24 mouse cellular contexts compared by ENCODE assay signal in genomic region chr5:48606916-48607315, GRCm38 (mm10).
A peak's percentile ranks its signal among the peaks of the same experiment; 100 is the strongest.
DNase-seq lines count a peak whose midpoint lies in the region; ATAC-seq and TF ChIP-seq lines count a peak whose summit lies in the region.
"Had no signal": no experiment of that assay in that cellular context is flagged by ENCODE, and none has a peak within 500 bp of the region (broad histone marks: within the 10 kb centered on the region; RNA-seq: fewer than 3 reads in every experiment).

No protein-coding gene starts in this region.

- H3K4me2 ChIP-seq in hindbrain, embryonic 15.5 days, result no peak overlapping the region
- no peak overlapping the region for H3K4me2 ChIP-seq in hindbrain, postnatal 0 days (ENCODE audit: low read depth, low read length)
- no peak overlapping the region for H3K4me2 ChIP-seq in midbrain, embryonic 15.5 days
- H3K4me2 ChIP-seq: forebrain, embryonic 13.5 days; heart, embryonic 12.5 days; heart, embryonic 15.5 days; hindbrain, embryonic 13.5 days had no signal

- no peaks in the 10 kb centered on the region for H3K27me3 ChIP-seq in hindbrain, embryonic 15.5 days
- no peaks in the 10 kb centered on the region for H3K27me3 ChIP-seq in hindbrain, postnatal 0 days (ENCODE audit: insufficient read depth, low read length)
- H3K27me3 ChIP-seq in midbrain, embryonic 15.5 days (replicated peaks), result no peaks in the 10 kb centered on the region
- H3K27me3 ChIP-seq: forebrain, embryonic 13.5 days; heart, embryonic 12.5 days; heart, embryonic 15.5 days; hindbrain, embryonic 13.5 days had no signal

- TF ChIP-seq CTCF in hindbrain, postnatal 0 days (IDR thresholded peaks at IDR 0.05; ENCODE audit: low read depth), result no peak

- no peaks in the 10 kb centered on the region for H3K36me3 ChIP-seq in hindbrain, embryonic 15.5 days
- H3K36me3 ChIP-seq in hindbrain, postnatal 0 days (ENCODE audit: insufficient read depth, low read length), result no peaks in the 10 kb centered on the region
- H3K36me3 ChIP-seq in midbrain, embryonic 15.5 days (replicated peaks), result no peaks in the 10 kb centered on the region
- H3K36me3 ChIP-seq: forebrain, embryonic 10.5 days; heart, embryonic 12.5 days; heart, embryonic 15.5 days; hindbrain, embryonic 10.5 days; hindbrain, embryonic 13.5 days had no signal

- no peaks in the 10 kb centered on the region for H3K4me1 ChIP-seq in hindbrain, embryonic 15.5 days (replicated peaks)
- no peaks in the 10 kb centered on the region for H3K4me1 ChIP-seq in hindbrain, postnatal 0 days (ENCODE audit: insufficient read depth, low read length)
- H3K4me1 ChIP-seq in midbrain, embryonic 15.5 days, result no peaks in the 10 kb centered on the region
- H3K4me1 ChIP-seq: forebrain, embryonic 10.5 days; forebrain, embryonic 13.5 days; heart, embryonic 12.5 days; heart, embryonic 15.5 days; hindbrain, embryonic 10.5 days; hindbrain, embryonic 13.5 days had no signal

- 77% methylated on average over 5 of the region's 5 CpGs for WGBS in hindbrain, embryonic 15.5 days
- 86% methylated on average over 5 of the region's 5 CpGs for WGBS in hindbrain, postnatal 0 days
- WGBS in midbrain, embryonic 15.5 days, result 88% methylated on average over 5 of the region's 5 CpGs

- ATAC-seq in hindbrain, embryonic 15.5 days (ENCODE audit: low FRiP score, low read depth), result 0 out of 2 replicates have a peak, but pooled peaks have one; percentile 27
- ATAC-seq in hindbrain, postnatal 0 days, result no peak
- ATAC-seq in midbrain, embryonic 15.5 days (replicated peaks), result no peak
- ATAC-seq: activated CD4-positive, CD25-positive, alpha-beta regulatory T cell, adult 4 months; forebrain, embryonic 13.5 days; forebrain, embryonic 16.5 days; intestine, postnatal 0 days had no signal

- H3K4me3 ChIP-seq in hindbrain, embryonic 15.5 days, result no peak overlapping the region
- H3K4me3 ChIP-seq in hindbrain, postnatal 0 days (ENCODE audit: low read length), result no peak overlapping the region
- H3K4me3 ChIP-seq in midbrain, embryonic 15.5 days, result no peak overlapping the region
- H3K4me3 ChIP-seq: forebrain, embryonic 10.5 days; forebrain, embryonic 13.5 days; heart, embryonic 12.5 days; heart, embryonic 15.5 days; hindbrain, embryonic 10.5 days; hindbrain, embryonic 13.5 days had no signal

- no peaks in the 10 kb centered on the region for H3K9me3 ChIP-seq in hindbrain, embryonic 15.5 days
- no peaks in the 10 kb centered on the region for H3K9me3 ChIP-seq in hindbrain, postnatal 0 days (ENCODE audit: low read length)
- no peaks in the 10 kb centered on the region for H3K9me3 ChIP-seq in midbrain, embryonic 15.5 days
- H3K9me3 ChIP-seq: forebrain, embryonic 10.5 days; forebrain, embryonic 13.5 days; heart, embryonic 12.5 days; heart, embryonic 15.5 days; hindbrain, embryonic 10.5 days; hindbrain, embryonic 13.5 days had no signal

- no peak overlapping the region for H3K9ac ChIP-seq in hindbrain, embryonic 15.5 days
- H3K9ac ChIP-seq in hindbrain, postnatal 0 days (replicated peaks; ENCODE audit: low read length), result no peak overlapping the region
- no peak overlapping the region for H3K9ac ChIP-seq in midbrain, embryonic 15.5 days
- H3K9ac ChIP-seq: forebrain, embryonic 13.5 days; heart, embryonic 12.5 days; heart, embryonic 15.5 days; hindbrain, embryonic 13.5 days had no signal

- no peak overlapping the region for H3K27ac ChIP-seq in hindbrain, embryonic 15.5 days (replicated peaks)
- no peak overlapping the region for H3K27ac ChIP-seq in hindbrain, postnatal 0 days
- no peak overlapping the region for H3K27ac ChIP-seq in midbrain, embryonic 15.5 days
- H3K27ac ChIP-seq: forebrain, embryonic 10.5 days; forebrain, embryonic 13.5 days; heart, embryonic 15.5 days; hindbrain, embryonic 10.5 days; hindbrain, embryonic 13.5 days had no signal

- peak; percentile 40 for DNase-seq in cerebellum, adult 11-12 months
- DNase-seq in cerebellum, postnatal 4 days (ENCODE audit: low spot score in 2 of 2), result no peak
- no peak for DNase-seq in hindbrain, postnatal 0 days (ENCODE audit: low spot score)
- DNase-seq in cerebellum, adult 9-10 months, result peak; percentile 52
- DNase-seq in cerebellum, postnatal 25 days, result peak; percentile 35 to 43
- no peak for DNase-seq in heart, adult 8-10 months (ENCODE audit: low spot score)
- DNase-seq: adrenal gland, adult 8-10 months; adrenal gland, postnatal 25 days; gastrocnemius, postnatal 10 days; gastrocnemius, postnatal 36 days; heart, postnatal 10 days; heart, postnatal 36 days; kidney, adult 2 months had no signal

Comparison
In these comparisons a context has a peak if more than half of its experiments do, and no peak if none do; other contexts are left out.
1. DNase-seq: peak in cerebellum, adult 11-12 months (single experiment), cerebellum, adult 9-10 months (single experiment) and cerebellum, postnatal 25 days (2 of 2); none in cerebellum, postnatal 4 days (0 of 2), hindbrain, postnatal 0 days (single experiment) and heart, adult 8-10 months (single experiment).